Mouse (Mus musculus): ENCODE results near the gene Trappc1. TPM values are rescaled to one million over a fixed set of nuclear protein-coding genes. Genes with fewer than 3 reads are reported as not detected.
"Not testable (repeated sequence)": the region's sequence is repeated elsewhere in the genome, so short reads cannot be mapped to it uniquely, and the experiment has no call there.

Gene Trappc1
- polyA plus RNA-seq, 1 experiment from 2014 or later, result 179 TPM

- H3K4me3 ChIP-seq; H3K27ac ChIP-seq; H3K9ac ChIP-seq; H3K27me3 ChIP-seq (replicated peaks); H3K9me3 ChIP-seq; H3K4me2 ChIP-seq (replicated peaks); ATAC-seq (ENCODE audit: low FRiP score, low read depth): not testable (repeated sequence)
- WGBS, result 91% methylated on average over 3 of the region's 3 CpGs
- H3K36me3 ChIP-seq, result peaks cover 65% of the 10 kb centered on the region
- H3K4me1 ChIP-seq, result peaks cover 15% of the 10 kb centered on the region
Measured at GRCm38 (mm10) chr11:69318000-69318399, 5.8 kb upstream of the Trappc1 start.

GRCm38 (mm10) chr11:69321580-69321979, 2.2 kb upstream of the Trappc1 start:
- peaks cover 36% of the 10 kb centered on the region for H3K4me1 ChIP-seq
- H3K9me3 ChIP-seq, result no peaks in the 10 kb centered on the region
- no peak overlapping the region for H3K9ac ChIP-seq
- WGBS, result 93% methylated on average over 6 of the region's 6 CpGs
- H3K4me3 ChIP-seq, result no peak overlapping the region
- H3K36me3 ChIP-seq, result peaks cover 33% of the 10 kb centered on the region
- no peak for ATAC-seq (ENCODE audit: low FRiP score, low read depth)
- no peak overlapping the region for H3K27ac ChIP-seq
- peak overlapping the region; percentile 90 for H3K4me2 ChIP-seq (replicated peaks)
- peaks cover 1% of the 10 kb centered on the region; the same call in 1 of the 2 replicates for H3K27me3 ChIP-seq (replicated peaks)

- ATAC-seq (ENCODE audit: low FRiP score, low read depth), result no peak
- Histone ChIP-seq H3K27me3 (replicated peaks) (peaks cover 6% of the 10 kb centered on the region), H3K4me1 (peaks cover 40% of the 10 kb centered on the region), H3K36me3 (peaks cover 33% of the 10 kb centered on the region), H3K9ac (0 out of 2 replicates have a peak overlapping the region, but pooled peaks have one; percentile 79), H3K9me3 (no peaks in the 10 kb centered on the region), H3K4me2 (replicated peaks) (peak overlapping the region; percentile 90), H3K4me3 (peak overlapping the region; percentile 63; the same call in 1 of the 2 replicates), H3K27ac (no peak overlapping the region)
- WGBS, result 60% methylated on average over 6 of the region's 6 CpGs
Measured at GRCm38 (mm10) chr11:69322010-69322409, 1.8 kb upstream of the Trappc1 start.

GRCm38 (mm10) chr11:69322693-69323471, 898 bp upstream of the Trappc1 start:
- Histone ChIP-seq H3K36me3 (peaks cover 28% of the 10 kb centered on the region), H3K27me3 (replicated peaks) (peaks cover 14% of the 10 kb centered on the region), H3K4me1 (peaks cover 42% of the 10 kb centered on the region), H3K27ac (no peak overlapping the region), H3K9me3 (no peaks in the 10 kb centered on the region), H3K4me3 (peak overlapping the region; percentile 63), H3K9ac (peak overlapping the region; percentile 79), H3K4me2 (replicated peaks) (peak overlapping the region; percentile 90)
- ATAC-seq (ENCODE audit: low FRiP score, low read depth), result no peak
- WGBS, result 30% methylated on average over 18 of the region's 18 CpGs

GRCm38 (mm10) chr11:69324749-69325148, 969 bp downstream of the Trappc1 start:
- Histone ChIP-seq H3K4me3 (peak overlapping the region; percentile 63; the same call in 1 of the 2 replicates), H3K4me1 (peaks cover 42% of the 10 kb centered on the region), H3K9me3 (no peaks in the 10 kb centered on the region), H3K9ac (no peak overlapping the region; the same call in 1 of the 2 replicates), H3K36me3 (peaks cover 10% of the 10 kb centered on the region), H3K4me2 (replicated peaks) (peak overlapping the region; percentile 90), H3K27me3 (replicated peaks) (peaks cover 17% of the 10 kb centered on the region), H3K27ac (no peak overlapping the region)
- WGBS, result 80% methylated on average over 6 of the region's 6 CpGs
- no peak for ATAC-seq (ENCODE audit: low FRiP score, low read depth)

GRCm38 (mm10) chr11:69325628-69326407, 2.0 kb downstream of the Trappc1 start, which contains the start of gene Kcnab3:
Kcnab3 (plus strand) TSS chr11:69326258.
- ATAC-seq (ENCODE audit: low FRiP score, low read depth), result 0 out of 2 replicates have a peak, but pooled peaks have one; percentile 56
- H3K9ac ChIP-seq, result peak within 1 kb of the TSS; percentile 74
- H3K4me1 ChIP-seq, result peaks cover 42% of the 10 kb centered on the region
- peaks cover 3% of the 10 kb centered on the region for H3K36me3 ChIP-seq
- H3K27ac ChIP-seq, result no peak within 1 kb of the TSS; the same call in 1 of the 2 replicates
- H3K27me3 ChIP-seq (replicated peaks), result peaks cover 17% of the 10 kb centered on the region
- peak within 1 kb of the TSS; percentile 54 for H3K4me3 ChIP-seq
- H3K4me2 ChIP-seq (replicated peaks), result peak within 1 kb of the TSS; percentile 94
- H3K9me3 ChIP-seq, result no peaks in the 10 kb centered on the region
- 12% methylated on average over 26 of the region's 26 CpGs for WGBS

- WGBS, result 2% methylated on average over 45 of the region's 45 CpGs
- peak overlapping the region; percentile 54 for H3K4me3 ChIP-seq
- no peaks in the 10 kb centered on the region for H3K9me3 ChIP-seq
- ATAC-seq (ENCODE audit: low FRiP score, low read depth), result 0 out of 2 replicates have a peak, but pooled peaks have one; percentile 4
- H3K9ac ChIP-seq, result peak overlapping the region; percentile 74
- H3K27me3 ChIP-seq (replicated peaks), result peaks cover 17% of the 10 kb centered on the region
- peaks cover 46% of the 10 kb centered on the region for H3K4me1 ChIP-seq
- H3K27ac ChIP-seq, result no peak overlapping the region; the same call in 1 of the 2 replicates
- no peaks in the 10 kb centered on the region for H3K36me3 ChIP-seq
- H3K4me2 ChIP-seq (replicated peaks), result peak overlapping the region; percentile 94
Measured at GRCm38 (mm10) chr11:69326408-69327156, 2.8 kb downstream of the Trappc1 start.

GRCm38 (mm10) chr11:69327157-69327442, 3.3 kb downstream of the Trappc1 start:
- 8% methylated on average over 9 of the region's 9 CpGs for WGBS
- peak overlapping the region; percentile 94 for H3K4me2 ChIP-seq (replicated peaks)
- H3K9ac ChIP-seq, result peak overlapping the region; percentile 74
- H3K36me3 ChIP-seq, result no peaks in the 10 kb centered on the region
- peaks cover 17% of the 10 kb centered on the region for H3K27me3 ChIP-seq (replicated peaks)
- no peak overlapping the region for H3K27ac ChIP-seq
- H3K9me3 ChIP-seq, result no peaks in the 10 kb centered on the region
- H3K4me3 ChIP-seq, result peak overlapping the region; percentile 54; the same call in 1 of the 2 replicates
- H3K4me1 ChIP-seq, result peaks cover 43% of the 10 kb centered on the region
- no peak for ATAC-seq (ENCODE audit: low FRiP score, low read depth)

- no peak overlapping the region for H3K9ac ChIP-seq
- no peaks in the 10 kb centered on the region for H3K9me3 ChIP-seq
- 48% methylated on average over 6 of the region's 6 CpGs for WGBS
- peaks cover 42% of the 10 kb centered on the region for H3K4me1 ChIP-seq
- H3K4me2 ChIP-seq (replicated peaks), result no peak overlapping the region
- no peak overlapping the region for H3K4me3 ChIP-seq
- peaks cover 17% of the 10 kb centered on the region for H3K27me3 ChIP-seq (replicated peaks)
- no peak overlapping the region for H3K27ac ChIP-seq
- ATAC-seq (ENCODE audit: low FRiP score, low read depth), result no peak
- no peaks in the 10 kb centered on the region for H3K36me3 ChIP-seq
Measured at GRCm38 (mm10) chr11:69327648-69328047, 3.9 kb downstream of the Trappc1 start.

- Histone ChIP-seq H3K27ac (no peak overlapping the region), H3K9ac (no peak overlapping the region), H3K4me1 (peaks cover 38% of the 10 kb centered on the region), H3K4me3 (no peak overlapping the region), H3K9me3 (no peaks in the 10 kb centered on the region), H3K27me3 (replicated peaks) (peaks cover 17% of the 10 kb centered on the region), H3K4me2 (replicated peaks) (no peak overlapping the region), H3K36me3 (no peaks in the 10 kb centered on the region)
- 95% methylated on average over 6 of the region's 6 CpGs for WGBS
- no peak for ATAC-seq (ENCODE audit: low FRiP score, low read depth)
Measured at GRCm38 (mm10) chr11:69328517-69328916, 4.7 kb downstream of the Trappc1 start.

- Histone ChIP-seq H3K4me2 (replicated peaks) (peak overlapping the region; percentile 70), H3K4me1 (peaks cover 22% of the 10 kb centered on the region), H3K9ac (peak overlapping the region; percentile 56; the same call in 1 of the 2 replicates), H3K4me3 (0 out of 2 replicates have a peak overlapping the region, but pooled peaks have one; percentile 38), H3K27me3 (replicated peaks) (peaks cover 17% of the 10 kb centered on the region), H3K36me3 (no peaks in the 10 kb centered on the region), H3K27ac (no peak overlapping the region), H3K9me3 (no peaks in the 10 kb centered on the region)
- no peak for ATAC-seq (ENCODE audit: low FRiP score, low read depth)
- WGBS, result 84% methylated on average over 6 of the region's 6 CpGs
Measured at GRCm38 (mm10) chr11:69331152-69331551, 7.4 kb downstream of the Trappc1 start.

All from neural tube, embryonic 12.5 days (tissue).